Comparison of ENCODE assay signal across 11 mouse cellular contexts in the genomic region with DNA sequence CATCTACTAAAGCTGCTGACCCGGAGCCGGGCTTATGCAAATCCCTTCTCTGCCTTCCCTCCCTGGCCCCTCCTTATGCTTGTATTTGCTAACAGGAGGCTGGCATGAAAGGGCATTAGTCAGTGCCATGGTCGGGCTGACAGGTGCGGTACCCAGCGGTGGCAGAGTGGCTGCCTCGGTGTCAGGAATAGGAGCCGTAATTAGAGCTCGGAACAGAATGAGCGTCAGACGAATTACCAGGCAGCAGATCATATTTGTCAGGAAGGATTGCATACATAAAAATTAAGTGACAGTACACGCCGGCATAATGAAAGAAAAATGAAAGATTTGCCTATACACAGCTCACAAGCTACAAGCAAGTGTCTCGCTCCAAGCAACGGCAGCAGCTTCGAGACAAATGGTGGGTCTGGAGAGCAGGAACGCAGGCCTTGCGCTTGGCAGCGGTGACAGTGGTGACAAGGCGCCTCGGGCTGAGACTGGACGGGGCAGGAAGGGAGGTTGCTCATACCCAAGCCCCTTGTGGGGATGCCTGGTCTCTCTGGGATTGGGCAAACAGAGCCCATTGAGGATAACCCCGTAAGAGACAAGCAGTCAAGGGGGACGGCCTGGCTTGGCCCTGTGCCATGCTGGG.
DNase-seq lines count a peak whose midpoint lies in the region; ATAC-seq and TF ChIP-seq lines count a peak whose summit lies in the region.
"Had no signal": no experiment of that assay in that cellular context is flagged by ENCODE, and none has a peak within 500 bp of the region (broad histone marks: within the 10 kb centered on the region; RNA-seq: fewer than 3 reads in every experiment).

No protein-coding gene starts in this region.

- no peaks in the 10 kb centered on the region for H3K27me3 ChIP-seq in midbrain, embryonic 16.5 days (ENCODE audit: control insufficient read depth, insufficient read depth, low read depth, low read length)
- H3K27me3 ChIP-seq in liver, embryonic 11.5 days (replicated peaks; ENCODE audit: control insufficient read depth, insufficient read depth, low read length) = no peaks in the 10 kb centered on the region
- no peaks in the 10 kb centered on the region for H3K27me3 ChIP-seq in kidney, embryonic 16.5 days (ENCODE audit: insufficient read depth, low read length)
- no peaks in the 10 kb centered on the region for H3K27me3 ChIP-seq in lung, postnatal 0 days (replicated peaks; ENCODE audit: insufficient read depth, low read length)
- H3K27me3 ChIP-seq: embryonic facial prominence, embryonic 15.5 days; limb, embryonic 12.5 days had no signal

- peak; percentile 56 for DNase-seq in cerebellum, adult 11 months
- peak; percentile 78 for DNase-seq in cerebellum, adult 9-11 months
- peak; percentile 55 for DNase-seq in gastrocnemius, postnatal 14 days
- DNase-seq in liver, embryonic 11.5 days (ENCODE audit: low spot score) = no peak
- DNase-seq in adipocyte (ENCODE audit: low spot score) = no peak
- DNase-seq in lung, postnatal 0 days (ENCODE audit: low spot score) = no peak
- DNase-seq: thymus, adult 18-20 months had no signal

- no peak overlapping the region for H3K4me2 ChIP-seq in midbrain, embryonic 16.5 days (ENCODE audit: low read length)
- no peak overlapping the region for H3K4me2 ChIP-seq in liver, embryonic 11.5 days
- no peak overlapping the region for H3K4me2 ChIP-seq in kidney, embryonic 16.5 days (replicated peaks; ENCODE audit: low read depth, low read length)
- H3K4me2 ChIP-seq in lung, postnatal 0 days (replicated peaks; ENCODE audit: low read depth, low read length) = no peak overlapping the region
- H3K4me2 ChIP-seq: embryonic facial prominence, embryonic 15.5 days; limb, embryonic 12.5 days had no signal

- no peaks in the 10 kb centered on the region for H3K36me3 ChIP-seq in midbrain, embryonic 16.5 days (ENCODE audit: control insufficient read depth, insufficient read depth, low read length)
- H3K36me3 ChIP-seq in liver, embryonic 11.5 days (ENCODE audit: control insufficient read depth, insufficient read depth, low read length) = peaks cover 2% of the 10 kb centered on the region; the same call in 1 of the 2 replicates
- H3K36me3 ChIP-seq in kidney, embryonic 16.5 days (ENCODE audit: insufficient read depth, low read length) = peaks cover 27% of the 10 kb centered on the region
- H3K36me3 ChIP-seq in lung, postnatal 0 days (ENCODE audit: insufficient read depth, low read length) = peaks cover 29% of the 10 kb centered on the region; the same call in 1 of the 2 replicates

- peaks cover 2% of the 10 kb centered on the region; the same call in 1 of the 2 replicates for H3K4me1 ChIP-seq in midbrain, embryonic 16.5 days (ENCODE audit: control insufficient read depth, insufficient read depth, low read length)
- H3K4me1 ChIP-seq in liver, embryonic 11.5 days (replicated peaks; ENCODE audit: control insufficient read depth, insufficient read depth, low read length) = no peaks in the 10 kb centered on the region
- no peaks in the 10 kb centered on the region for H3K4me1 ChIP-seq in kidney, embryonic 16.5 days (ENCODE audit: insufficient read depth, low read length)
- H3K4me1 ChIP-seq in lung, postnatal 0 days (ENCODE audit: insufficient read depth, low read depth, low read length) = no peaks in the 10 kb centered on the region
- H3K4me1 ChIP-seq: embryonic facial prominence, embryonic 15.5 days had no signal

- 59% methylated on average over 23 of the region's 23 CpGs for WGBS in midbrain, embryonic 16.5 days
- WGBS in liver, embryonic 11.5 days = 93% methylated on average over 23 of the region's 23 CpGs
- 89% methylated on average over 23 of the region's 23 CpGs for WGBS in kidney, embryonic 16.5 days
- WGBS in lung, postnatal 0 days = 87% methylated on average over 23 of the region's 23 CpGs

- ATAC-seq in midbrain, embryonic 16.5 days = peak; percentile 64
- no peak for ATAC-seq in liver, embryonic 11.5 days (replicated peaks; ENCODE audit: low FRiP score)
- no peak for ATAC-seq in kidney, embryonic 16.5 days (ENCODE audit: low FRiP score, low TSS enrichment)
- no peak for ATAC-seq in lung, postnatal 0 days

- no peak overlapping the region for H3K4me3 ChIP-seq in midbrain, embryonic 16.5 days (ENCODE audit: low read depth, low read length)
- no peak overlapping the region for H3K4me3 ChIP-seq in liver, embryonic 11.5 days (ENCODE audit: low read depth, low read length)
- H3K4me3 ChIP-seq in kidney, embryonic 16.5 days (ENCODE audit: low read length) = no peak overlapping the region
- no peak overlapping the region for H3K4me3 ChIP-seq in lung, postnatal 0 days (ENCODE audit: low read depth, low read length)
- H3K4me3 ChIP-seq: embryonic facial prominence, embryonic 15.5 days; limb, embryonic 12.5 days had no signal

- TF ChIP-seq EP300 in lung, postnatal 0 days (IDR thresholded peaks at IDR 0.05) = no peak

- TF ChIP-seq CTCF in lung, postnatal 0 days (IDR thresholded peaks at IDR 0.05) = no peak

- H3K27ac ChIP-seq in midbrain, embryonic 16.5 days (ENCODE audit: low read length) = peak overlapping the region; percentile 65
- no peak overlapping the region for H3K27ac ChIP-seq in liver, embryonic 11.5 days (ENCODE audit: low read depth, low read length)
- no peak overlapping the region for H3K27ac ChIP-seq in kidney, embryonic 16.5 days (ENCODE audit: low read length)
- H3K27ac ChIP-seq in lung, postnatal 0 days (ENCODE audit: low read length) = no peak overlapping the region
- H3K27ac ChIP-seq: embryonic facial prominence, embryonic 15.5 days; limb, embryonic 12.5 days had no signal

- H3K9ac ChIP-seq in midbrain, embryonic 16.5 days (ENCODE audit: low read depth, low read length) = 0 out of 2 replicates have a peak overlapping the region, but pooled peaks have one; percentile 3
- H3K9ac ChIP-seq in liver, embryonic 11.5 days (ENCODE audit: low read depth, low read length) = no peak overlapping the region
- no peak overlapping the region for H3K9ac ChIP-seq in kidney, embryonic 16.5 days (replicated peaks; ENCODE audit: low read length)
- no peak overlapping the region for H3K9ac ChIP-seq in lung, postnatal 0 days (replicated peaks; ENCODE audit: low read depth)
- H3K9ac ChIP-seq: embryonic facial prominence, embryonic 15.5 days; limb, embryonic 12.5 days had no signal

- no peaks in the 10 kb centered on the region for H3K9me3 ChIP-seq in midbrain, embryonic 16.5 days (replicated peaks; ENCODE audit: control insufficient read depth, low read length, poor library complexity, severe bottlenecking)
- no peaks in the 10 kb centered on the region for H3K9me3 ChIP-seq in liver, embryonic 11.5 days (ENCODE audit: control insufficient read depth, low read length)
- H3K9me3 ChIP-seq in kidney, embryonic 16.5 days (ENCODE audit: low read length) = no peaks in the 10 kb centered on the region
- H3K9me3 ChIP-seq in lung, postnatal 0 days (ENCODE audit: low read length) = no peaks in the 10 kb centered on the region
- H3K9me3 ChIP-seq: embryonic facial prominence, embryonic 15.5 days; limb, embryonic 12.5 days had no signal

- intact Hi-C loops in gastrocnemius, postnatal 14 days (cut with DNase I; ENCODE audit: low total_unique reads) = no loop called here

Comparison
In these comparisons a context has a peak if more than half of its experiments do, and no peak if none do; other contexts are left out.
1. DNase-seq: peak in cerebellum, adult 11 months (single experiment), cerebellum, adult 9-11 months (single experiment) and gastrocnemius, postnatal 14 days (single experiment); none in liver, embryonic 11.5 days (single experiment), adipocyte (single experiment) and lung, postnatal 0 days (single experiment).